Mouse (Mus musculus) kidney, postnatal 25 days (tissue): Measurements from ENCODE around the gene Wdr48.

ENCODE experiments used
- DNase-seq, 2 experiments: peaks; one replicate each; pipeline ENCODE4 v3.0.0; 2021; ENCODE audit warnings: mixed read lengths in 2 of 2

Wdr48 gene

GRCm38 (mm10) chr9:119925120-119925657, 30.5 kb downstream of the Wdr48 start:
- no peak for DNase-seq

- DNase-seq: no peak
Observed at GRCm38 (mm10) chr9:119925729-119926128, 31.1 kb downstream of the Wdr48 start.

- DNase-seq: no peak
Observed at GRCm38 (mm10) chr9:119926497-119926896, 31.8 kb downstream of the Wdr48 start.

- peak; percentile 50 to 85 for DNase-seq
Observed at GRCm38 (mm10) chr9:119932358-119932757, 37.7 kb downstream of the Wdr48 start.

GRCm38 (mm10) chr9:119933675-119934074, 39.0 kb downstream of the Wdr48 start:
- peak in 1 of 2 experiments; percentile 64 for DNase-seq

GRCm38 (mm10) chr9:119937005-119937773, 42.5 kb downstream of the Wdr48 start, which contains the start of the genes Gorasp1 and Ttc21a:
Gene Gorasp1 (minus strand): TSS chr9:119937565.
Gene Ttc21a (plus strand): TSS chr9:119937606.
- peak; percentile 97 to 98 for DNase-seq

- DNase-seq: no peak
Observed at GRCm38 (mm10) chr9:119938496-119938895, 43.8 kb downstream of the Wdr48 start.

- DNase-seq: no peak
Observed at GRCm38 (mm10) chr9:119939646-119940045, 45.0 kb downstream of the Wdr48 start.

- DNase-seq: no peak
Observed at GRCm38 (mm10) chr9:119941407-119941806, 46.7 kb downstream of the Wdr48 start.

GRCm38 (mm10) chr9:119941861-119942260, 47.2 kb downstream of the Wdr48 start:
- DNase-seq: no peak

- DNase-seq: no peak
Observed at GRCm38 (mm10) chr9:119943326-119943725, 48.6 kb downstream of the Wdr48 start.

- DNase-seq: no peak
Observed at GRCm38 (mm10) chr9:119945173-119945900, 50.7 kb downstream of the Wdr48 start.

- DNase-seq: no peak
Observed at GRCm38 (mm10) chr9:119948804-119949203, 54.1 kb downstream of the Wdr48 start.

- DNase-seq: no peak
Observed at GRCm38 (mm10) chr9:119950434-119950833, 55.8 kb downstream of the Wdr48 start.

GRCm38 (mm10) chr9:119951388-119951787, 56.7 kb downstream of the Wdr48 start:
- DNase-seq: no peak

- no peak for DNase-seq
Observed at GRCm38 (mm10) chr9:119958835-119959234, 64.2 kb downstream of the Wdr48 start.

GRCm38 (mm10) chr9:119962216-119962615, 67.5 kb downstream of the Wdr48 start:
- no peak for DNase-seq

- peak; percentile 86 to 89 for DNase-seq
Observed at GRCm38 (mm10) chr9:119962987-119963667, 68.4 kb downstream of the Wdr48 start.

- DNase-seq: peak; percentile 32 to 81
Observed at GRCm38 (mm10) chr9:119964206-119964605, 69.5 kb downstream of the Wdr48 start.

GRCm38 (mm10) chr9:119965186-119965585, 70.5 kb downstream of the Wdr48 start:
- peak; percentile 71 to 86 for DNase-seq

GRCm38 (mm10) chr9:119966221-119966910, 71.7 kb downstream of the Wdr48 start:
- peak in 1 of 2 experiments; percentile 30 for DNase-seq

- DNase-seq: no peak
Observed at GRCm38 (mm10) chr9:119969811-119970210, 75.1 kb downstream of the Wdr48 start.
